Mouse (Mus musculus) testis, adult 2 months (tissue): ENCODE measurements around the gene Cpm.

Experiments
- CTCF ChIP-seq: fragments of 200-500 bp; IDR thresholded peaks from 2 replicates; pipeline ENCODE4 v1.5.1; 2012; ENCODE audit warnings: low read depth, mild to moderate bottlenecking, inconsistent platforms, low read length, moderate library complexity; ENCODE audit not compliant: control insufficient read depth, insufficient read depth, insufficient replicate concordance
- POLR2A ChIP-seq: fragments of 200-500 bp; IDR thresholded peaks from 2 replicates; pipeline ENCODE4 v1.6.1; 2012; ENCODE audit warnings: low read depth, mild to moderate bottlenecking, inconsistent platforms, low read length, moderate library complexity; ENCODE audit not compliant: control insufficient read depth

GRCm38 (mm10) chr10:117728574-117728973, 99.3 kb downstream of the Cpm start:
- TF ChIP-seq CTCF (no peak), POLR2A (no peak)
